Mouse (Mus musculus): Measurements from ENCODE around the gene Slc47a2. TPM values are rescaled to one million over a fixed set of nuclear protein-coding genes. Genes with fewer than 3 reads are reported as not detected.
A peak's percentile ranks its signal among the peaks of the same experiment; 100 is the strongest.
"Not testable (repeated sequence)": the region's sequence is repeated elsewhere in the genome, so short reads cannot be mapped to it uniquely, and the experiment has no call there.

Gene Slc47a2
- polyA plus RNA-seq, 1 experiment from 2014 or later: not detected

- not testable (repeated sequence) for H3K9ac ChIP-seq (ENCODE audit: low read length); H3K36me3 ChIP-seq (ENCODE audit: control insufficient read depth, insufficient read depth, low read length); ATAC-seq (replicated peaks; ENCODE audit: low FRiP score); DNase-seq (ENCODE audit: low spot score); H3K4me3 ChIP-seq (ENCODE audit: low read depth, low read length); H3K27me3 ChIP-seq (ENCODE audit: control insufficient read depth, insufficient read depth, low read length); H3K4me1 ChIP-seq (replicated peaks; ENCODE audit: control insufficient read depth, insufficient read depth, low read length); H3K4me2 ChIP-seq (ENCODE audit: low read depth, low read length, severe bottlenecking); H3K9me3 ChIP-seq (ENCODE audit: control insufficient read depth, low read length); H3K27ac ChIP-seq (ENCODE audit: low read depth, low read length)
- WGBS: 94% methylated on average over 6 of the region's 10 CpGs
These were observed 38.1 kb downstream of the Slc47a2 start for GRCm38 (mm10) chr11:61304535-61304934.

GRCm38 (mm10) chr11:61300716-61301392 is 41.8 kb downstream of the Slc47a2 start:
- ATAC-seq (replicated peaks; ENCODE audit: low FRiP score) (no peak), DNase-seq (ENCODE audit: low spot score) (peak; percentile 55)
- Histone ChIP-seq H3K36me3 (ENCODE audit: control insufficient read depth, insufficient read depth, low read length) (no peaks in the 10 kb centered on the region), H3K4me2 (ENCODE audit: low read depth, low read length, severe bottlenecking) (peak overlapping the region; percentile 24; the same call in 1 of the 2 replicates), H3K4me3 (ENCODE audit: low read depth, low read length) (no peak overlapping the region), H3K9me3 (ENCODE audit: control insufficient read depth, low read length) (no peaks in the 10 kb centered on the region; the same call in none of the 2 replicates), H3K9ac (ENCODE audit: low read length) (peak overlapping the region; percentile 17; the same call in 1 of the 2 replicates), H3K27ac (ENCODE audit: low read depth, low read length) (no peak overlapping the region), H3K4me1 (replicated peaks; ENCODE audit: control insufficient read depth, insufficient read depth, low read length) (0 out of 2 replicates have a peak, but pooled peaks cover 2% of the 10 kb centered on the region), H3K27me3 (ENCODE audit: control insufficient read depth, insufficient read depth, low read length) (no peaks in the 10 kb centered on the region)
- 10% methylated on average over 14 of the region's 16 CpGs for WGBS

DNA sequence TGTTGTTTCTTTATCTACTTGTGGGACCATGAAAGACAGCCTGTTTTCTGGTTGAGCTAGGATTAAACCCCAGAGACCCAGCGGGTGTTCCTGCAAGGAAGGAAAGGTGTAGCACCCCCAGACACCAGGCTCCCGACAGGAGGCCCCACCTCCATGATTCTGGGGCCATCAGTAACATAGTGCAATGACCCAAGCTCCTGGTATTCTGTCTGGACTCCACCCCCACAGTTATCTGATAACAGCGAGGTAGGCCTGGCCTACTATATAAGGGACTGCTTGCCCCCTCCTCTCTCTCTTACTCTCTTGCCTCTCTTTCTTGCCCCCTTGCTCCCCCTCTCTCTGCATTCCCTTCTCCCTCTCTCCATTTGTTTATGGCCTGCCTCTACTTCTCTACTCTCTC is 42.5 kb downstream of the Slc47a2 start:
- WGBS: 61% methylated on average over 3 of the region's 3 CpGs
- Histone ChIP-seq H3K27ac (ENCODE audit: low read depth, low read length) (no peak overlapping the region), H3K4me3 (ENCODE audit: low read depth, low read length) (no peak overlapping the region), H3K9ac (ENCODE audit: low read length) (no peak overlapping the region), H3K27me3 (ENCODE audit: control insufficient read depth, insufficient read depth, low read length) (no peaks in the 10 kb centered on the region), H3K4me2 (ENCODE audit: low read depth, low read length, severe bottlenecking) (no peak overlapping the region), H3K9me3 (ENCODE audit: control insufficient read depth, low read length) (no peaks in the 10 kb centered on the region), H3K36me3 (ENCODE audit: control insufficient read depth, insufficient read depth, low read length) (no peaks in the 10 kb centered on the region), H3K4me1 (replicated peaks; ENCODE audit: control insufficient read depth, insufficient read depth, low read length) (0 out of 2 replicates have a peak, but pooled peaks cover 2% of the 10 kb centered on the region)
- ATAC-seq (replicated peaks; ENCODE audit: low FRiP score) (no peak), DNase-seq (ENCODE audit: low spot score) (no peak)

GRCm38 (mm10) chr11:61297901-61298300 is 44.8 kb downstream of the Slc47a2 start:
- no peak overlapping the region for H3K27ac ChIP-seq (ENCODE audit: low read depth, low read length)
- ATAC-seq (replicated peaks; ENCODE audit: low FRiP score) (no peak), DNase-seq (ENCODE audit: low spot score) (no peak)
- no peak overlapping the region for H3K4me2 ChIP-seq (ENCODE audit: low read depth, low read length, severe bottlenecking)
- H3K4me1 ChIP-seq (replicated peaks; ENCODE audit: control insufficient read depth, insufficient read depth, low read length): 0 out of 2 replicates have a peak, but pooled peaks cover 2% of the 10 kb centered on the region
- H3K4me3 ChIP-seq (ENCODE audit: low read depth, low read length): no peak overlapping the region
- WGBS: 94% methylated on average over 2 of the region's 2 CpGs
- no peaks in the 10 kb centered on the region for H3K36me3 ChIP-seq (ENCODE audit: control insufficient read depth, insufficient read depth, low read length)
- no peak overlapping the region for H3K9ac ChIP-seq (ENCODE audit: low read length)
- H3K27me3 ChIP-seq (ENCODE audit: control insufficient read depth, insufficient read depth, low read length): no peaks in the 10 kb centered on the region
- H3K9me3 ChIP-seq (ENCODE audit: control insufficient read depth, low read length): no peaks in the 10 kb centered on the region

DNA sequence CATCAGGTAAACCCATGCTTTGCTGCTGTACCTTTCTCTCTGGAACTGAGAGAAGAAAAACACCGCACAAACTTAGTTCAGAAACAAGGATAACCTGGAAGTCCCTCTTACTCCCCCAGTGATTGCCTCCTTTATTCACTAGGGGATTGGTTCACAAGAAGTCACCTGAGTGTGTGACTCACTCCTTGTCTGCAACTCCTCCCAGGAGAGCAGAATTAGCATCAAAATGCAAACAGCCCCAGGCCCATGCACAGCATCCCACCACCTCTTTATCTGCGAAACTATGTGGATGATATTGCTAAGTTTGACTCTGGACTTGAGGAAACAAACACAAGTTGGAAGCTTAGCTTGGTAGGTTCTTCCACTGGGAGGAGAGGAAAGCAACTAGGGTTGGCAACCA is 45.3 kb downstream of the Slc47a2 start:
- no peak overlapping the region for H3K4me3 ChIP-seq (ENCODE audit: low read depth, low read length)
- no peak overlapping the region for H3K9ac ChIP-seq (ENCODE audit: low read length)
- 71% methylated on average over 2 of the region's 2 CpGs for WGBS
- H3K27me3 ChIP-seq (ENCODE audit: control insufficient read depth, insufficient read depth, low read length): no peaks in the 10 kb centered on the region
- 0 out of 2 replicates have a peak, but pooled peaks cover 2% of the 10 kb centered on the region for H3K4me1 ChIP-seq (replicated peaks; ENCODE audit: control insufficient read depth, insufficient read depth, low read length)
- ATAC-seq (replicated peaks; ENCODE audit: low FRiP score) (no peak), DNase-seq (ENCODE audit: low spot score) (no peak)
- no peaks in the 10 kb centered on the region for H3K36me3 ChIP-seq (ENCODE audit: control insufficient read depth, insufficient read depth, low read length)
- no peak overlapping the region for H3K27ac ChIP-seq (ENCODE audit: low read depth, low read length)
- H3K9me3 ChIP-seq (ENCODE audit: control insufficient read depth, low read length): no peaks in the 10 kb centered on the region
- H3K4me2 ChIP-seq (ENCODE audit: low read depth, low read length, severe bottlenecking): no peak overlapping the region

- Histone ChIP-seq H3K4me3 (ENCODE audit: low read depth, low read length) (no peak overlapping the region), H3K27ac (ENCODE audit: low read depth, low read length) (no peak overlapping the region), H3K36me3 (ENCODE audit: control insufficient read depth, insufficient read depth, low read length) (no peaks in the 10 kb centered on the region), H3K4me1 (replicated peaks; ENCODE audit: control insufficient read depth, insufficient read depth, low read length) (0 out of 2 replicates have a peak, but pooled peaks cover 2% of the 10 kb centered on the region), H3K9me3 (ENCODE audit: control insufficient read depth, low read length) (no peaks in the 10 kb centered on the region), H3K27me3 (ENCODE audit: control insufficient read depth, insufficient read depth, low read length) (no peaks in the 10 kb centered on the region), H3K4me2 (ENCODE audit: low read depth, low read length, severe bottlenecking) (no peak overlapping the region), H3K9ac (ENCODE audit: low read length) (no peak overlapping the region)
- DNase-seq (ENCODE audit: low spot score): no peak
- ATAC-seq (replicated peaks; ENCODE audit: low FRiP score): no peak
- 24% methylated on average over 1 of the region's 1 CpGs for WGBS
These were observed 46.1 kb downstream of the Slc47a2 start for GRCm38 (mm10) chr11:61296556-61296955.

DNA sequence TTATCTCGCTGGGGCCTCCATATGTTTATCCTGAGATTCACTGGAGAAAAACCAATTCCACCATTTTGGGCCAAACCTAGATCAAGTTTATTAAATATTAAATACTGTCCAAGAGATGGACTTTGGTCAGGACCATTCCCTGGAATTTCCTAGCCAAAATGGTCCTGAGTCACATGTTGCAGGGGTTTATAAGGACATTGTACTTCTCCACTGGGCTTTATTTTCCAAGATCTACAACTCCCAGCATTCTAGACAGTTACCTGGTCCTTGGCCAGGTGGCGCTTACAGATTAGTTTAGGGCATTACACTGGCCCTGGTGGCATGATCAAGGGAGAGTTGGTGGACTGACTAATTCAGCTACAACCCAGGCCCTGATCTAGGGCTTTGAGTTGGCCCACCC is 47.1 kb downstream of the Slc47a2 start:
- no peak for DNase-seq (ENCODE audit: low spot score)
- Histone ChIP-seq H3K9ac (ENCODE audit: low read length) (no peak overlapping the region), H3K9me3 (ENCODE audit: control insufficient read depth, low read length) (no peaks in the 10 kb centered on the region), H3K36me3 (ENCODE audit: control insufficient read depth, insufficient read depth, low read length) (no peaks in the 10 kb centered on the region), H3K4me3 (ENCODE audit: low read depth, low read length) (no peak overlapping the region), H3K4me2 (ENCODE audit: low read depth, low read length, severe bottlenecking) (no peak overlapping the region), H3K27ac (ENCODE audit: low read depth, low read length) (no peak overlapping the region), H3K4me1 (replicated peaks; ENCODE audit: control insufficient read depth, insufficient read depth, low read length) (no peaks in the 10 kb centered on the region), H3K27me3 (ENCODE audit: control insufficient read depth, insufficient read depth, low read length) (no peaks in the 10 kb centered on the region)
- no peak for ATAC-seq (replicated peaks; ENCODE audit: low FRiP score)
- WGBS: 83% methylated on average over 2 of the region's 2 CpGs

GRCm38 (mm10) chr11:61294431-61294830 is 48.2 kb downstream of the Slc47a2 start:
- no peaks in the 10 kb centered on the region for H3K4me1 ChIP-seq (replicated peaks; ENCODE audit: control insufficient read depth, insufficient read depth, low read length)
- H3K9me3 ChIP-seq (ENCODE audit: control insufficient read depth, low read length): no peaks in the 10 kb centered on the region
- H3K27ac ChIP-seq (ENCODE audit: low read depth, low read length): no peak overlapping the region
- no peak for DNase-seq (ENCODE audit: low spot score)
- no peaks in the 10 kb centered on the region for H3K27me3 ChIP-seq (ENCODE audit: control insufficient read depth, insufficient read depth, low read length)
- no peak for ATAC-seq (replicated peaks; ENCODE audit: low FRiP score)
- WGBS: 85% methylated on average over 3 of the region's 3 CpGs
- H3K36me3 ChIP-seq (ENCODE audit: control insufficient read depth, insufficient read depth, low read length): no peaks in the 10 kb centered on the region
- H3K4me3 ChIP-seq (ENCODE audit: low read depth, low read length): no peak overlapping the region
- H3K4me2 ChIP-seq (ENCODE audit: low read depth, low read length, severe bottlenecking): no peak overlapping the region
- no peak overlapping the region for H3K9ac ChIP-seq (ENCODE audit: low read length)

DNA sequence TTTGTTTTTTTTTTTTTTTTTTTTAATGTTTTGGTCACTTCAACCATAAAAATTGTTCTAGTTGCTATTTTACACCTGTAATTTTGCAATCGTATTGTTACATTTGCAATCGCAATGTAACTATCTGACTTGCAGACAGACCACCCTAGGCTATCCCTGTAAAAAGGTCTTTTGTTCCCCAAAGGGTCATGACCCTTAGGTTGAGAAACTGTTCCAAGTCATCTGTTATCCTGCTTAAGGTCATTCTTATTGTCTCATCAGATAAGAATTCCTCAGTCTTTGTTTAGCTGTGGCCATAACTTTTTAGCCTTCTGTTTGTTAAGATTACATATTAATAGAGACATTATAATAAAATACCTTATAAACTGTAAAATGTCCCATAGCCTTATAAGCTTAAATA is 49.4 kb downstream of the Slc47a2 start:
- no peaks in the 10 kb centered on the region for H3K4me1 ChIP-seq (replicated peaks; ENCODE audit: control insufficient read depth, insufficient read depth, low read length)
- H3K27me3 ChIP-seq (ENCODE audit: control insufficient read depth, insufficient read depth, low read length): no peaks in the 10 kb centered on the region
- H3K36me3 ChIP-seq (ENCODE audit: control insufficient read depth, insufficient read depth, low read length): no peaks in the 10 kb centered on the region
- H3K9ac ChIP-seq (ENCODE audit: low read length): no peak overlapping the region
- H3K9me3 ChIP-seq (ENCODE audit: control insufficient read depth, low read length): no peaks in the 10 kb centered on the region
- H3K4me2 ChIP-seq (ENCODE audit: low read depth, low read length, severe bottlenecking): no peak overlapping the region
- 49% methylated on average over 2 of the region's 2 CpGs for WGBS
- H3K27ac ChIP-seq (ENCODE audit: low read depth, low read length): no peak overlapping the region
- ATAC-seq (replicated peaks; ENCODE audit: low FRiP score) (no peak), DNase-seq (ENCODE audit: low spot score) (no peak)
- no peak overlapping the region for H3K4me3 ChIP-seq (ENCODE audit: low read depth, low read length)

Measured in forebrain, embryonic 11.5 days (tissue).